Mouse (Mus musculus): Measurements from ENCODE around the gene Nol10.

DNA sequence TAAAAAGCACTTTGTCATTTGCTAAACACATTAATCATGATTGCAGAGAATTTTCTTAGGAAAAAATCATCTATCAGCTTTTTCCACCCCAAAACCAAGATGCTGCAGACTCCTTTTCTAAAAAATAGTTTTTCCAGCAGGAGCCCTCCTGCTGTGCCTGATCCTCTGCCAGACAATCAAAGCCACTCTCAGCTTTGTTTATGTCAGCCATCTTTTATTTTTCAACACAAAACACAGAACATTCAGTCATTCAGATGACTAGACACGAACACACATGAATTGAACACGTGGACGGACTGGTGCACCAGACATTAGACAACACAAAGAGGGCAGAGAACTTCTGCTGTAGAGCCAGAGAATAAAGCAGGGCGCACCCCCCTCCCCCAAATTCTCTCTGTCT, 115.4 kb downstream of the Nol10 start:
- TF ChIP-seq EP300 (IDR thresholded peaks at IDR 0.05; ENCODE audit: low read depth) (no peak), CTCF (IDR thresholded peaks at IDR 0.05; ENCODE audit: low read depth) (no peak)
